ENCODE assay signal across 8 mouse cellular contexts in genomic region chr6:47454575-47455571, GRCm38 (mm10). TPM values are rescaled to one million over a fixed set of nuclear protein-coding genes. Genes with fewer than 3 reads are reported as not detected.
DNase-seq lines count a peak whose midpoint lies in the region; ATAC-seq and TF ChIP-seq lines count a peak whose summit lies in the region.

No protein-coding gene starts in this region.

- peak; percentile 58 for TF ChIP-seq POLR2A in ES-Bruce4 (IDR thresholded peaks at IDR 0.05; ENCODE audit: insufficient read depth, low read length)
- TF ChIP-seq POLR2A in thymus, adult 2 months (IDR thresholded peaks at IDR 0.05; ENCODE audit: control insufficient read depth, extremely low read depth, insufficient read depth, low read length, poor library complexity) = peak; percentile 34; the same call in 1 of the 2 replicates

- H3K9ac ChIP-seq in ES-Bruce4 (ENCODE audit: low read depth, poor library complexity, severe bottlenecking) = peak overlapping the region; percentile 99
- H3K9ac ChIP-seq in forebrain, embryonic 13.5 days = peak overlapping the region; percentile 98
- H3K9ac ChIP-seq in lung, embryonic 14.5 days = peak overlapping the region; percentile 99

- H3K4me3 ChIP-seq in ES-Bruce4 (ENCODE audit: low read depth, low read length) = peak overlapping the region; percentile 88
- peak overlapping the region; percentile 97 for H3K4me3 ChIP-seq in forebrain, embryonic 13.5 days
- H3K4me3 ChIP-seq in lung, embryonic 14.5 days (ENCODE audit: low read depth, low read length) = peak overlapping the region; percentile 96
- H3K4me3 ChIP-seq in thymus, adult 2 months (ENCODE audit: control insufficient read depth, insufficient read depth, low read length) = peak overlapping the region; percentile 100

- H3K4me2 ChIP-seq in forebrain, embryonic 13.5 days = peak overlapping the region; percentile 85
- H3K4me2 ChIP-seq in lung, embryonic 14.5 days = peak overlapping the region; percentile 77

- H3K27me3 ChIP-seq in ES-Bruce4 (ENCODE audit: control insufficient read depth, insufficient read depth, low read length, poor library complexity, severe bottlenecking) = no peaks in the 10 kb centered on the region
- no peaks in the 10 kb centered on the region for H3K27me3 ChIP-seq in forebrain, embryonic 13.5 days
- H3K27me3 ChIP-seq in lung, embryonic 14.5 days (ENCODE audit: insufficient read depth, low read length) = no peaks in the 10 kb centered on the region
- no peaks in the 10 kb centered on the region for H3K27me3 ChIP-seq in thymus, adult 2 months (ENCODE audit: control insufficient read depth, insufficient read depth, low read length)

- H3K27ac ChIP-seq in ES-Bruce4 (ENCODE audit: insufficient read depth, low read length) = peak overlapping the region; percentile 89
- peak overlapping the region; percentile 98 for H3K27ac ChIP-seq in forebrain, embryonic 13.5 days
- H3K27ac ChIP-seq in lung, embryonic 14.5 days (ENCODE audit: low read depth) = peak overlapping the region; percentile 99
- H3K27ac ChIP-seq in thymus, adult 2 months (ENCODE audit: control insufficient read depth, insufficient read depth, low read length) = no peak overlapping the region

- no peak for TF ChIP-seq EP300 in ES-Bruce4 (IDR thresholded peaks at IDR 0.05; ENCODE audit: insufficient read depth, low read depth, low read length)

- intact Hi-C loops in heart, postnatal 14 days (cut with DNase I) = loop anchor here (5.0 to 10.0 kb wide), 3 partner anchors 137 to 197 kb away; no protein-coding TSS in a partner anchor

- H3K36me3 ChIP-seq in ES-Bruce4 (ENCODE audit: control insufficient read depth, insufficient read depth, low read length, poor library complexity, severe bottlenecking) = no peaks in the 10 kb centered on the region
- H3K36me3 ChIP-seq in forebrain, embryonic 13.5 days (ENCODE audit: poor library complexity, severe bottlenecking) = no peaks in the 10 kb centered on the region
- no peaks in the 10 kb centered on the region for H3K36me3 ChIP-seq in lung, embryonic 14.5 days (ENCODE audit: insufficient read depth)
- no peaks in the 10 kb centered on the region for H3K36me3 ChIP-seq in thymus, adult 2 months (ENCODE audit: control insufficient read depth, insufficient read depth, low read length)

- H3K4me1 ChIP-seq in ES-Bruce4 (ENCODE audit: control insufficient read depth, insufficient read depth, low read length) = no peaks in the 10 kb centered on the region
- peaks cover 33% of the 10 kb centered on the region for H3K4me1 ChIP-seq in forebrain, embryonic 13.5 days
- no peaks in the 10 kb centered on the region for H3K4me1 ChIP-seq in lung, embryonic 14.5 days (ENCODE audit: insufficient read depth)
- H3K4me1 ChIP-seq in thymus, adult 2 months (replicated peaks; ENCODE audit: control insufficient read depth, insufficient read depth, low read length) = peaks cover 5% of the 10 kb centered on the region

- peak; percentile 82 for ATAC-seq in forebrain, embryonic 13.5 days
- ATAC-seq in lung, embryonic 14.5 days (ENCODE audit: insufficient read depth) = peak; percentile 81
- ATAC-seq in neutrophil, adult 5-6 weeks (ENCODE audit: extremely low read depth, insufficient number of reproducible peaks, low FRiP score, poor library complexity, severe bottlenecking) = peak; percentile 29

- no peaks in the 10 kb centered on the region for H3K9me3 ChIP-seq in ES-Bruce4 (replicated peaks; ENCODE audit: control insufficient read depth, insufficient read depth, low read length, poor library complexity, severe bottlenecking)
- no peaks in the 10 kb centered on the region for H3K9me3 ChIP-seq in forebrain, embryonic 13.5 days (replicated peaks)
- no peaks in the 10 kb centered on the region for H3K9me3 ChIP-seq in lung, embryonic 14.5 days (ENCODE audit: low read depth, low read length)

- TF ChIP-seq CTCF in ES-Bruce4 (IDR thresholded peaks at IDR 0.05; ENCODE audit: low read depth, low read length) = no peak
- TF ChIP-seq CTCF in lung, embryonic 14.5 days (IDR thresholded peaks at IDR 0.05; ENCODE audit: low read depth) = no peak
- TF ChIP-seq CTCF in thymus, adult 2 months (IDR thresholded peaks at IDR 0.05; ENCODE audit: borderline replicate concordance, control insufficient read depth, extremely low read depth, insufficient read depth, low read length, poor library complexity) = no peak

- under 1% methylated on average over 69 of the region's 79 CpGs for WGBS in forebrain, embryonic 13.5 days
- WGBS in lung, embryonic 14.5 days = under 1% methylated on average over 79 of the region's 79 CpGs
- under 1% methylated on average over 78 of the region's 79 CpGs for WGBS in thymus, adult 2 months

- peak; percentile 60 for DNase-seq in c-Kit-positive CD71-positive TER-119-positive erythroid progenitor cells, embryonic 14.5 days (ENCODE audit: low spot score)
- peak; percentile 76 to 78 for DNase-seq in heart, postnatal 14 days
- peak; percentile 35 to 54 for DNase-seq in layer of hippocampus, adult 18-20 months (ENCODE audit: low spot score in 2 of 2)
- DNase-seq in lung, embryonic 14.5 days = peak; percentile 77
- DNase-seq in thymus, adult 2 months = peak; percentile 74

RNA-seq across cellular contexts. Expression of gene Cul1, which starts 1.7 kb away (rescaled TPM):
- polyA plus RNA-seq in ES-Bruce4 (2011; ENCODE audit: insufficient read depth, insufficient read length, low read depth, missing spikeins) = 142 and 160 TPM in 2 replicates
- polyA plus RNA-seq in forebrain, embryonic 13.5 days (2015; fragmentation: Nextera tagmentation; extraction: Ambion mirVana) = 179 TPM in 2 replicates
- total RNA-seq in heart, postnatal 14 days (2021) = 10 to 100 TPM; 61.7 to 67.7 TPM
- 10 to 100 TPM; 98.0 to 99.4 TPM for total RNA-seq in layer of hippocampus, adult 18-20 months (2021)
- polyA plus RNA-seq in lung, embryonic 14.5 days (2014; fragmentation: Nextera tagmentation; extraction: Ambion mirVana) = 149 and 155 TPM in 2 replicates
- total RNA-seq in neutrophil, adult 5-6 weeks (2017) = 125 and 148 TPM in 2 replicates
- polyA plus RNA-seq in thymus, adult 2 months (2012; rRNA removed) = 20.7 and 23.4 TPM in 2 replicates

Comparison
In these comparisons a context has a peak if more than half of its experiments do, and no peak if none do; other contexts are left out.
1. ATAC-seq: peak in every context shown above with its lines; median percentile 82 in forebrain, embryonic 13.5 days; 81 in lung, embryonic 14.5 days; 29 in neutrophil, adult 5-6 weeks.